Mouse (Mus musculus) gastrocnemius, adult 18-20 months (tissue): ENCODE results near the gene Zbtb11. TPM values are rescaled to one million over a fixed set of nuclear protein-coding genes. Genes with fewer than 3 reads are reported as not detected.
"Not testable (repeated sequence)": the region's sequence is repeated elsewhere in the genome, so short reads cannot be mapped to it uniquely, and the experiment has no call there.

Experiments used
- DNase-seq: peaks from one replicate; pipeline ENCODE4 v3.0.0; 2021; ENCODE audit warnings: low spot score
- long read RNA-seq, 2 experiments: library from polyadenylated mRNA; stranded (forward); transcript quantifications; one replicate each; pipeline ENCODE4 v2.0.0; 2021
- total RNA-seq, 2 experiments: library from RNA; stranded (reverse); gene quantifications; 2 replicates each; pipeline ENCODE4 v1.2.3; 2021

Zbtb11 gene
- 10 to 100 TPM; 10.1 to 12.9 TPM for total RNA-seq
- long read RNA-seq, experiment 1, full-length matches to known transcripts = 11 of 14 reads
- long read RNA-seq, experiment 1, partial matches to known transcripts = 1 of 14 reads
- long read RNA-seq, experiment 1, other reads (novel, unspliced or antisense) = 2 of 14 reads
- long read RNA-seq, experiment 2, full-length matches to known transcripts = 4 of 8 reads
- long read RNA-seq, experiment 2, partial matches to known transcripts = 1 of 8 reads
- long read RNA-seq, experiment 2, other reads (novel, unspliced or antisense) = 3 of 8 reads

DNA sequence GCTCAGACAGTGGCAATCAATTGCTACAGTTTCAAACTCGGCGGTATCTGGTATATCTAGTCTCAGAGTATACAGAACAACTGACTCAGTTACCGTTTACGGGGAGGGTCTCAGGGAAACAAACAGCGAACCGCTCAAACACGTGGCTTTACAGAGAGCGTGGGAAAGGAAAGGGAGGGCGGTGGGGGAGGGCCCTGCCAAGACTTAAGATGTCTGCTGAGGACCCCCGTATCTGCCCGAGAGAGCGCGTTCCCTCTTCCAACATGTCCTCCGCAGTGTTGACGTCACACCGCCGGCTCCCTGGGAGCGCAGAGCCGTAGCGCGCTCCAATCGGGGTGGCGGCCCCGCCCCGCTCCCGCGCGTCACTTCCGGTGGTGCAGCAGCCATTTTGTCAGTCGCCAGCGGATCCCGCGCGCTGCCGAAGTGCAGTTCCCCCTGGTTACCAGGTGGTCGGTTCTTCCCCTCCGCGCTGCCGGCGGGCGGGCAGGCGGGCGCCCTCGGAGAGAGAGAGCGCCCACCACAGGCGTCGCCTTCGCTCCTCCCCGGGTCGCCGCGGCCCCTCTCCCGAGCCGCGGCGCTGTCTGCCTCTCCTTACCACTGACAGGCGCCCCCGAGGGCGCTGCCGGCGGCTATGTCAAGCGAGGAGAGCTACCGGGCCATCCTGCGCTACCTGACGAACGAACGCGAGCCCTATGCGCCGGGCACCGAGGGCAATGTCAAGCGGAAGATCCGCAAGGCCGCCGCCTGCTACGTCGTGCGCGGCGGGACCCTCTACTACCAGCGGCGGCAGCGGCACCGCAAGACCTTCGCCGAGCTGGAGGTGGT is at the start of gene Zbtb11:
Gene Zbtb11 (plus strand): TSS at position 453 of the 825 bp plus-strand sequence.
- peak; percentile 99 for DNase-seq

DNA sequence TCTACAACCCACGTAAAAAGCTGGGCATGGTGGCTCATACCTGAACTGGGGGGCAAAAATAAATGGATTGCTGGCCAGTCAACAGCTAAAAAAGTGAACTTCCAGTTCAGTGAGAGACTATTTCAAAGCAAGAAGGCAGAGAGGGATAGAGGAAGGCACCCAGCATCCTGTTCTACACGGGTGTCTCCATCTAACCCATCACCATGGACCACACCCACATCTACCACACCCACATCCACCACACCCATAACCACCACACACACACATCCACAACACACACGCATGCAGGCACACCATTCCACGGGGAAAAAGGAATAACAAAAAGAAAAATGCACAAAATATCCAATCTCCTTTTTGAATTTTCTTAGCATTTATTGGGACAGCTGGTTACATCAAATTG is 49.7 kb upstream of the Zbtb11 start:
- DNase-seq = no peak

DNA sequence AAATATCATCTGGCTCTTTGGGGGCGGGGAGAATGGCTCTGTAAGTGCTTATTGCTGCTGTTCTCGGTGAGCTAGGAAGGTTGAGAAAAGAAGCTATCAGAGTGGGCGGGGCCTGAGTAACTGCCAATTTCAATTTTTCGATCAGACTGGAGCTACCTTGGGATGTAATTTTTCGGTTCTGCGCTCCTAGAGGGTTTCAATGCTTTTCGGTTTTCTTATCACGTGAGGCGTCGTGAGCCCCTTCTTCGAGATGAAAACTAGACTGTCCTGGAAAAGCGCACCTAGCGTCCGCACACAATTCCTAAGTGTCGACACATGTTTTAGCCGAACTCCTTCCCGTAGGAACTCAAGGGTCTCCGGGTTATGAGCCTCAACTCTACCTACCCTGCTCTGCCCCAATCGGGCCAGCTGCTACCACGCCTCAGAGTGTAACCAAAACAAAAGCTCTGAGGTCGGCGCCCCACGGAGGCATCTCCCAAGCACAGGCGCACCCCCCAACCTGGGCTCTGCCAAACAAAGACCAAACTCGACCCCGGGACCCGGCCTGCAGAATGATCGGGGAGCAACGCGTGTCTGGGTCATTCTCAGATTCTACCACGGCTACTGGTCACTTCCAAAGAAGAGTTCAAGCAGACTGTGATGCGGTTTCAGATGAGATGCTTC is 39.9 kb upstream of the Zbtb11 start:
- peak; percentile 20 for DNase-seq

GRCm38 (mm10) chr16:55934453-55935037 is 39.1 kb upstream of the Zbtb11 start, which contains the start of gene Cep97:
Gene Cep97 (minus strand): TSS chr16:55934855.
- peak; percentile 93 for DNase-seq

DNA sequence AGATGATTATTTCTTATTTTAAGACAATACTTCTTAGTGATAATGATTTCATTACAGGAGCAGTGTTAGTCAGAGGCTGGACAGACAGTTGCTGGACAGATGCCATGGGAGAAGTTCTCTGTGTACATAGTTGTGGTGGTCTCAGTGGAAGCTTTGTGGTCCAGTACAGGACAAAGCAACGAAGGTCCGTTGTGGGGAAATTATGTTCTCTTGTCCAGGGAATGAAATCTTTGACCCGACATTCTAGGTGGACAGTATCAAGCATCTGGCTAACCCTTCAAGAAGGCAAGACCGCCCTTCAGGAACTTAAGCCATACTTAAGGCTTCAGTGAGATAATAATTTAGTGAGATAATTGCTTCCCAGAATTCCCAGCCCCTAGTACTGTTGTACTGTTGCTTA is 34.9 kb upstream of the Zbtb11 start:
- DNase-seq = no peak

GRCm38 (mm10) chr16:55939703-55940102 is 34.0 kb upstream of the Zbtb11 start:
- no peak for DNase-seq

DNA sequence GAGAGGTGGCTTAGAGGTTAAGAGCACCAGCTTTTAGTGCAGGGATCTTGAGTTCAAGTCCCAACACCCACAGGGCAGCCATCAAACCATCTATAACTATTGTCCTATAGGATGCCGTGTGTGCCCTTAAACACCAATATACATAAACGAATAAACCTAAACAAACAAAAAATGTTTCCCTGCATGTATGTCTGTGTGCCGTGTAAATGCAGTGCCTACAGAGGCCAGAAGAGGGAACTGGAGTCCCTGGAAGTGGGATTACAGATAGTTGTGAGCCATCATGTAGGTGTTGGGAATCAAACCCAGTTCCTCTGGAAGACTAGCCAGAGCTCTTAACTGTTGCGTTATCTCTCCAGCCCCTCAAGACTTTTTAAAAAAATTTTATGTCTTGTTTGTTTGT is 32.9 kb upstream of the Zbtb11 start:
- no peak for DNase-seq

DNA sequence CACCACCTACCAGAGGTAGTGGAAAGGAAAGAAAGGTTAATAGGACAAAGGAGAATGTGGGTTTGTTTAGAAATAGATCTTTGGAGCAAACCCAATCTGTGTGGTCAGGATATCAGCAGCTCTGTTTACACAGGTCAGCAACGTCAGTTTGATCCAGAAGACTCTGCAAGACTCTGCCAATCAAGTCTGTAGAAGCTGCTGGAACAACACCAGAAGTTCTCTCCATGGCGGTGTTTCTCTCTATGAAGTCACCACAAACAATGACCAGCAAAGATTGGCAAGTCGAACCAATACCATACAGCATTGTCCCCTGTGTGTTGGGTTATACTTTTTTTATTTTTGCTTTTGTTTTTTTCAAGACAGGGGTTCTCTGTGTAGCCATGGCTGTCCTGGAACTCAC is 26.4 kb upstream of the Zbtb11 start:
- no peak for DNase-seq

DNA sequence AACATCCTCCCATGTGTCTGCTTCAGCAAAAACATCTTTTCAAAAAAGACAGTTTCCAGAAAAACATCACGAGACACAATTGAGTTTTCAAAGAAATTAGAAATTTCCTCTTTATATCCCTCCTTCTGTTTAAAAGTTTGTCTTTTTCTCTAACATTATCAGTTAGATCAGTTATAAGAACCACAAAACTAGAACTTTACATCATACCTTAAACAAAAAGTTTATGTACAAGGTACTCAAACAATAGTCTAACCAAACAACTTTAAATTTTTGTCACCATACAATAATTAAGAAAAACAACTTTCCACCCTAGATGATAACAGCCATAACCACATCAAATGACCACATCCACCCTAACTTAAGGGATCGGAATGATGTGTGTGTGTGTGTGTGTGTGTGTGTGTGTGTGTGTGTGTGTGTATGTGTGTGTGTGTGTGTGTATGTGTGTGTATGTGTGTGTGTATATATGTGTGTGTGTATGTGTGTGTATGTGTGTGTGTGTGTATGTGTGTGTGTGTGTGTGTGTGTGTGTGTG is 25.7 kb upstream of the Zbtb11 start:
- not testable (repeated sequence) for DNase-seq

DNA sequence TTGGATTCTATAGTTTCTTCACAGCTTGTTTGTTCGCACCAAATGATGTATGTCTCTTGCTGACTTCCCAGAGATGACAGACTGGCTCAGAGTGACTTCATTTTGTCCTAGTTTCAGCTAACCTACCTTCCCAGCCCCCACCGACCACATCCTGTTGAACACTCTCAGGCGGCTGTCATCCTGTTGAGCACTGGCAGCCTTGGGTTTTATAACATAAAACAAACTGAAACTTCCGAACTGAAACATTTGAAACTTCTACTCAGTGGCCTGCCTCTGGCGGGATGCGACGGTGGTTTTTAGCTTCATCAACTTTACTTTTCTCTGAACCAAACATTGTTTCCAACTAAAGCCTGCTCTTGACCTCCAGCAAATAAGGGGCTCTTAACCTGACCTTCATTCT is 24.7 kb upstream of the Zbtb11 start:
- DNase-seq = no peak

GRCm38 (mm10) chr16:55950462-55950861 is 23.2 kb upstream of the Zbtb11 start:
- no peak for DNase-seq

DNA sequence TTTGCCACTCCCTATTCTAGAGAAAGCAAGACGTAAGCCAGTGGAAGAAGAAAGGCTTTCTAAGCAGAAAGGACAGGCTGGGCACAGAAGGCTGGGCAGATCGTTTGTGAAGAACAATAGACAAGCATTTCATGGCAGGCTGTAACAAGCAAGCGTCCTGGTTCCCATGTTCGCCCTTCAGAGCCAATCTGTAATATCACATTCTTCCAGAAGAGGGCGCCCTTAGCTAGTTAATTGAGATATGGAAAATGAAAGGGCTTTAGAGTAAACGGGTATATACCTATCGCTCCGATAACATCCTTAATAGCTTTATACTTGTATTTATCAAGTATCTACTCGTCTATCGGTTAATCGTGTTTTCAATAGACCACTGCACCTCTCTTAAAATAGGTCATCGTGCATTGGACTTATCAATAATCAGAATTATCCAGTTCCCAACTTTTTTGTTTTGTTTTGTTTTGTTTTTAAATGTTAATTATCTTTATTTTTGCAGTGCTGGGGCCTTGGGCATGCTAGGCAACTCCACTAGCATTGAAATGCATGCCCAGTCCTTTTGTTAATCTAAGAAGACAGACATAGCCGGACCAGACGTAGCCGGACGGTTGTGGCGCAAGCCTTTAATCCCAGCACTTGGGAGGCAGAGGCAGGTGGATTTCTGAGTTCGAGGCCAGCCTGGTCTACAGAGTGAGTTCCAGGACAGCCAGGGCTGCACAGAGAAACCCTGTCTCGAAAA is 22.6 kb upstream of the Zbtb11 start:
- peak; percentile 86 for DNase-seq

DNA sequence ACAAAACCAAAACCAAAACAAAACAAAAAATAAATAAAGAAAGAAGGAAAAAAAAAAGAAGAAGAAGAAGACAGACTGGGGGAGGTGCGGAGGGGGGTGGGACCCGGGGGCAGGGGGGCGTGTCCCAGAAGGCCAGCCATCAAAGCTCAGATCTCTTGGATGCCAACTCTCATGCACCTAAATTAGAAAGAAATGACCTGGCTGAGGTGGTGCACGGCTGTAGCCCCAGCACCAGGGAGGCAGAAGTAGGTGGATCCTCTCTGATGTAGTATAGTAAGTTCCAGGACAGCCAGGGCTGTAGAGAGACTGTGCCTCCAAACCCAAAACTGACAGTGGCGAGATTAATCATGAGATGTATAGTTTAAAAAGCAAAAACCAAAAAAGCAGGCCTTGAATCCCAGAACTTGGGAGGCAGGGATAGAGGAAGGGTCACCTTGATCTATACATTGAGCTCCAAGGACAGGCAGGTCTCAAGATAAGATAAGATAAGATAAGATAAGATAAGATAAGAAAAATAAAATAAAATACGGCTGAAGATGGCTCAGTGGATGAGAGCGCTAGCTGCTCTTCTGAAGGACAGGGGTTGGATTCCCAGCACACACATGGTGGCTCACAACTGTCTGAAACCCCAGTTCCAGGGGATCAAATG is 21.9 kb upstream of the Zbtb11 start:
- DNase-seq = no peak

DNA sequence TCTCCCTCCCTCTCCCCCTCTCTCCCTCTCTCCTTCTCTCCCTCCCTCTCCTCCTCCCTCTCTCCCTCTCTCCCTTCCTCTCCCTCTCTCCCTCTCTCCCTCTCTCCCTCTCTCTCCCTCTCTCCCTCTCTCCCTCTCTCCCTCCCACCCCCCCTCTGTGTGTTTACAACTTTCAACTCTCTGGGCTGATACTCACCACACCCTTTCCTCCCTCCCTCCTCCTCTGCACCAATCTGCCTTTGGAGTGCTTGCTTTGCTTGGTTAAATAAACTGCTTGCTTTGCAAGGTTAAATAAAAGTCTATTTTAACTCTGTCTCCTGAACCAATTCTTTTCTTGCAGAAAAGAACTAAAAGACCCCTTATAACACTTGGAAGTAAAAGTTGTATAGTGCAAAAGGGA is 20.9 kb upstream of the Zbtb11 start:
- no peak for DNase-seq

GRCm38 (mm10) chr16:55954196-55954595 is 19.5 kb upstream of the Zbtb11 start:
- not testable (repeated sequence) for DNase-seq

- DNase-seq = not testable (repeated sequence)
Measured at GRCm38 (mm10) chr16:55963068-55963467, 10.6 kb upstream of the Zbtb11 start.

- peak; percentile 38 for DNase-seq
Measured at GRCm38 (mm10) chr16:55964126-55964949, 9.3 kb upstream of the Zbtb11 start.

GRCm38 (mm10) chr16:55966212-55966871 is 7.3 kb upstream of the Zbtb11 start, which contains the start of gene Rpl24:
Gene Rpl24 (plus strand): TSS chr16:55966275.
- peak; percentile 95 for DNase-seq

DNA sequence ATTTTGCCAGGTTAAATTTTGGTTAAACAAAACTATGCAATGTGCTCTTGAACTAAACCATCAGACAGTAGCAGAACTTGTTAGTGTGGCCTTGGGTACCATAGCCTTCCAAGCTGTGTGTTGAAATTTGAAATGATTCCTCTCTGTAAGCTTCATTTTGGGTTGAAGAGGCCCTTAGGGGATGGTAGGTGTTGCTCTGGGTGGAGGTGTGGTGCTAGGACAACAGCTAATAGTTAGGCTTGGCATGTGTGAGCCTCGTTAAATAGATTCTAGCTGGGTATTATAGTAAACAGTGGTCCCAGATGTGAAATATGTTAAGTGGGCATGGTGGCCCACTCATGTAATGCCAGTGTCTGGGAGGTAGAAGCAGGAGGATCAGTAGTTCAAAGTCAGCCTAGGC is 6.5 kb upstream of the Zbtb11 start:
- no peak for DNase-seq
